Mouse (Mus musculus): Measurements from ENCODE around the gene Erfe. TPM values are rescaled to one million over a fixed set of nuclear protein-coding genes. Genes with fewer than 3 reads are reported as not detected.

Erfe gene
- 0.06 and 1.2 TPM in 2 replicates for polyA plus RNA-seq (2015; fragmentation: Nextera tagmentation; extraction: Ambion mirVana)

DNA sequence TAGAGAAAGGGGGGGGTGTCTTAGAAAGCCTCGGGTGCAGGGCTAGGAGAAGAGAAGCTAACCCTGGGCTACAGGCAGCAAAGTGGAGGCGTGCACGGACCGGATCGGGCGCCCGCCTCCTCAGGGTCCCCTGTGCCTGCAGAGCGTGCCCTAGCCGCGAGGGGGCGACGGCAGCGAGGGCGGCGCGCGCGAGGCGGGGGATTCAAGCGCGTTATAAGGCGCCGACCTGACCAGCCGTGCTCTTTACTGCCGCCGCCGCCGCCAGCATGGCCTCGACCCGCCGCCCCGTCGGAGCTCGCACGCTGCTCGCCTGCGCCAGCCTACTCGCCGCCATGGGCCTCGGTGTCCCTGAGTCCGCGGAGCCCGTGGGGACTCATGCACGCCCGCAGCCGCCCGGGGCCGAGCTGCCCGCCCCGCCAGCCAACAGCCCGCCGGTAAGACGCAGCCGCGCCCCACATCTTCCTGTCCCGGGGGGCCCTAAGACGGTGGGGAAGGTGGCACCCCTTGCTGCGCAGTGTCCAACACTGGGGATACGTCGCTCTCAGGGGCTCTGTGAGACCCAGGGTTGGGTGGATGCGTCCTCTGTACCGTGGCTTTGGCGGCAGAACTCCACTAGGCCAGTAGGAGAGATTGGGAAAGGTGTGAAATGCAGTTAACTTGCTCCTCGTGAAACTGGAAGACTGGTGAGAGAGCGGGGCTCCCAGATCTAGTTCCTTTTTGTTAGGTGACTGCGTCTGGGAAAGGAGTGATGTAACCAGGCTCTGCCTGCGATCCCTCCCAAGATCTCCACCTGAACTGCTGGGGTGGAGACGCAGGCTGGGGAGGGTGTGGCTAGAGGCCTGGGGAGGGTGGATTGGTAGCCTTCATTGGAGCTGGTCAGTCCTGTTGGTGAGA lies at the start of gene Erfe:
TSS of gene Erfe (plus strand) at position 216 of the 894 bp plus-strand sequence.
- Histone ChIP-seq H3K27ac (replicated peaks) (no peak within 1 kb of the TSS; the same call in 1 of the 2 replicates), H3K9ac (replicated peaks) (peak within 1 kb of the TSS; percentile 48), H3K27me3 (replicated peaks) (peaks cover 22% of the 10 kb centered on the region), H3K36me3 (peaks cover 9% of the 10 kb centered on the region), H3K4me2 (peak within 1 kb of the TSS; percentile 65), H3K9me3 (replicated peaks) (no peaks in the 10 kb centered on the region), H3K4me1 (peaks cover 10% of the 10 kb centered on the region), H3K4me3 (replicated peaks) (peak within 1 kb of the TSS; percentile 36)
- peak; percentile 33; the same call in 1 of the 2 replicates for ATAC-seq (ENCODE audit: low FRiP score)
- WGBS, result 1% methylated on average over 67 of the region's 68 CpGs

DNA sequence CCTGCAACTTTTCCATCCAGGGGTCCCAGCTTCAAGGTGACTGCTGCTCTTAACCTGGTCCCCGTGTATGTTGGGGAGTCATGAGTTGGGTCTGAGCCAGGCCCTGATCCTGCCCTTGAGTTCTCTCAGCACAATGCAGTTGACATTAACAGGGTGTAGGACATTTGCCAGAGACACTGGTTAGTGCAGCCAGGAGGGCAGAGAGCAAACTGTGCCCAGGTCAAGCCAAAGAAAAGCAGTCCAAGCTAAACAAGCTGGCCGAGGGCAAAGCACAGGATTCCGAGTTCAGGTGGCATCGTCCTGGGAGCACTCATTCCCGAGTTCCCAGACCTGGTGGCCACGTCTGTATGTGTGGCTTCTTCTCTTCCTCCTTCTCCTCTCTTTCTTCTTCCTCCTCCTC lies 48.6 kb upstream of the Erfe start:
- Histone ChIP-seq H3K9ac (replicated peaks) (no peak overlapping the region), H3K4me3 (replicated peaks) (no peak overlapping the region), H3K9me3 (replicated peaks) (no peaks in the 10 kb centered on the region), H3K27ac (replicated peaks) (no peak overlapping the region), H3K4me2 (no peak overlapping the region), H3K36me3 (no peaks in the 10 kb centered on the region), H3K27me3 (replicated peaks) (no peaks in the 10 kb centered on the region), H3K4me1 (no peaks in the 10 kb centered on the region)
- WGBS, result 91% methylated on average over 6 of the region's 6 CpGs
- ATAC-seq (ENCODE audit: low FRiP score), result no peak

DNA sequence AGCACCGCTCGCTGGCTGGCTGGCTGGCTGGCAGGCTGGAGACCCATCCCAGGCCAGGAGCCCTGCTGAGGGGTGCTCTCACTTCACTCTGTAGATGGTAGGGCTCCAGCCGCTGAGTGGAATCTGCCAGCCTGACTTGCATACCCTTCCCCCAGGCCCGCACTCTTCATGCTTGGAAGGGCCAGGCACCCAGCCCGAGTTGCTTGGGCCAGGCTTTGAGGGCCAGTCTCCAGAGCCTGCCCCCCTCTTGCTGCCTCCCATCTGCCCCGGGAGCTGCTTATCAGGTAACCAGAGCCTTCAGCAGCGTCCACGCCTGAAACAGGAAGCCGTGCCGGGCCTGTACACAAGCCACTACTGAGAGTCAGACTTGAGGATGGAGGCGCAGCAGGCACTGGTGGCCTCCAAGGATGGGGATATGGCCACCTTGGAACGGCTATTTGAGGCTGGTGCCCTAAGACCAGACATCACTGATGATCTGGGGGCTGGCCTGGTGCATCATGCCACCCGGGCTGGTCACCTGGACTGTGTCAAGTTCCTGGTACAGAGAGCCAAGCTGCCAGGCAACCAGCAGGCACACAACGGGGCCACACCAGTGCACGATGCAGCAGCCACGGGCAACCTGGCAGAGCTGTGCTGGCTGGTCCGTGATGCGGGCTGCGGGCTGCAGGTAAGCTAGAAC lies 44.3 kb upstream of the Erfe start, which contains the start of gene Espnl:
TSS of gene Espnl (plus strand) at position 316 of the 679 bp plus-strand sequence.
- H3K9ac ChIP-seq (replicated peaks), result no peak within 1 kb of the TSS
- no peak within 1 kb of the TSS for H3K4me3 ChIP-seq (replicated peaks)
- H3K9me3 ChIP-seq (replicated peaks), result no peaks in the 10 kb centered on the region
- no peak for ATAC-seq (ENCODE audit: low FRiP score)
- H3K27me3 ChIP-seq (replicated peaks), result no peaks in the 10 kb centered on the region
- no peak within 1 kb of the TSS for H3K4me2 ChIP-seq
- H3K27ac ChIP-seq (replicated peaks), result no peak within 1 kb of the TSS
- no peaks in the 10 kb centered on the region for H3K4me1 ChIP-seq
- no peaks in the 10 kb centered on the region for H3K36me3 ChIP-seq
- WGBS, result 86% methylated on average over 19 of the region's 19 CpGs

DNA sequence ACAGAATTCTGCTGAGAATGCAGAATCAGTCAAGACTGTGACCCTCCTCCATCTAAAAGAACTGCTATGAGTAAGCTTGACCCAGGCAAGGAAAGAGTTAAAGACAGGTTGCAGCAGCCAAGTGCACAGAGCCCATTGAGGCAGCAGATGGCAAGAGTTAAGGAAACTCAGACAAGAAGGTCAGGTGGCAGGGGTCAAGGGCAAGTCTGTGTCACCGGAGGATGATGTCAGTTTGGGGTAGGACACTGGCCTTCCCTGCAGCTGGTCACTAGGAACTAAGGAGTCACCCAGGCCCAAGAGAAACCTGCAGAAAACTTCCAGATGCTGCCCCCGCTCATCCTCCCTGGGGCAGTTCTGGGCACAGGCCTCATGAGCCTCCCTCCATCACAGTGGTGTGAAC lies 41.6 kb upstream of the Erfe start:
- Histone ChIP-seq H3K9me3 (replicated peaks) (no peaks in the 10 kb centered on the region), H3K4me1 (no peaks in the 10 kb centered on the region), H3K27me3 (replicated peaks) (no peaks in the 10 kb centered on the region), H3K27ac (replicated peaks) (no peak overlapping the region), H3K36me3 (no peaks in the 10 kb centered on the region), H3K4me3 (replicated peaks) (no peak overlapping the region), H3K4me2 (no peak overlapping the region), H3K9ac (replicated peaks) (no peak overlapping the region)
- WGBS, result 84% methylated on average over 2 of the region's 2 CpGs
- ATAC-seq (ENCODE audit: low FRiP score), result no peak

DNA sequence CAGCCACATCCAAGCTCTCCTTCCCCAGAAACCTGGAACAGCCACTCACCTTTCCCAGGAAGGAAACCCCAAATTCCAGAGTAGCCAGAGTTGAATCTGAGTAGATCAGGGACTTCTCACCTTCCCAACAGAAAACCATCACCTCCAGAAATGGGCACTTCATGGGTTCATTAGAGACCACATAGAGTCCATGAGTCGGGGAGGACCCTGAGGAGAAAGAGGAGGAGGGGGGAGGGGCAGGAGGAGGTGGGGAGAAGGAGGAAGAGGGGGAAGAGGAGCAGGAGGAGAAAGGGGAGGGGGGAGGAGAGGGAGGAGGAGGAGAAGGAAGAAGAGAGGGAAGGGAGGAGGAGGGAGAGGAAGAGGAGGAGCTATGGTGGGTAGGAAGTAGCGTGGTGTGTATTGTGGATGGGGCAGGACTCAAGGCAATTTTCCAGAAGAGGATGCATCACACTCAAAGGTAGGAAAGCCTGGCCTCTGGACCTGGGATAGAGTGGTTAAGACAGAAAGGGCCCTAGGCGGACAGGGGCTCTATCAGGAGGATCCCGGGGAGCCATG lies 40.7 kb upstream of the Erfe start:
- 83% methylated on average over 4 of the region's 4 CpGs for WGBS
- no peak overlapping the region for H3K27ac ChIP-seq (replicated peaks)

DNA sequence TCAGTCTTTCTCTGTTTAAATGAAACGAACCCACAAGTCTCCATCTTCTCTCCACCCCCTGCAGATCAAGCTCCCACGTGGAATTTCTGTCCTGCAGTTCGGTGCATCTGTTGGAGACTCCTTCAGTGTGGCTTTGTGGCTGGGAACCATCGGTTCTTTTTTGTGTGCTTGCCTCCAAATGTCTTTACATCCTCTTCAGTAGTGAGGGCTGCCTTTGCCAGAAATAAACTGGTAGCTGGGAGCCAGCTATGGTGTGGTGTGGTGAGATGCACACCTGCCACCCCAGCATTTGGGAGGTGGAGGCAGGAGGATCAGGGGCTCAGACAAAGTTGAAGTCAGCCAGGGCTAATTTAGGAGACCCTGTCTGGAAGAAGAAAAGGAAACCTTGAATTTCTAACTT lies 34.1 kb upstream of the Erfe start:
- no peak overlapping the region for H3K9ac ChIP-seq (replicated peaks)
- H3K27me3 ChIP-seq (replicated peaks), result no peaks in the 10 kb centered on the region
- no peaks in the 10 kb centered on the region for H3K36me3 ChIP-seq
- no peak overlapping the region for H3K4me3 ChIP-seq (replicated peaks)
- no peak overlapping the region for H3K4me2 ChIP-seq
- no peak overlapping the region for H3K27ac ChIP-seq (replicated peaks)
- WGBS, result 49% methylated on average over 4 of the region's 4 CpGs
- no peak for ATAC-seq (ENCODE audit: low FRiP score)
- no peaks in the 10 kb centered on the region for H3K4me1 ChIP-seq
- H3K9me3 ChIP-seq (replicated peaks), result no peaks in the 10 kb centered on the region

More for the DNA sequence above, 40.7 kb upstream of the Erfe start:
- H3K4me2 ChIP-seq, result no peak overlapping the region
- H3K4me1 ChIP-seq, result no peaks in the 10 kb centered on the region
- no peaks in the 10 kb centered on the region for H3K9me3 ChIP-seq (replicated peaks)
- no peak overlapping the region for H3K9ac ChIP-seq (replicated peaks)
- H3K4me3 ChIP-seq (replicated peaks), result no peak overlapping the region
- no peaks in the 10 kb centered on the region for H3K27me3 ChIP-seq (replicated peaks)
- no peaks in the 10 kb centered on the region for H3K36me3 ChIP-seq
- ATAC-seq (ENCODE audit: low FRiP score), result no peak

- Histone ChIP-seq H3K9ac (replicated peaks) (no peak overlapping the region), H3K4me3 (replicated peaks) (no peak overlapping the region), H3K4me1 (no peaks in the 10 kb centered on the region), H3K4me2 (no peak overlapping the region), H3K9me3 (replicated peaks) (no peaks in the 10 kb centered on the region), H3K36me3 (no peaks in the 10 kb centered on the region), H3K27ac (replicated peaks) (no peak overlapping the region), H3K27me3 (replicated peaks) (no peaks in the 10 kb centered on the region)
- no peak for ATAC-seq (ENCODE audit: low FRiP score)
Measured at GRCm38 (mm10) chr1:91333582-91333981, 32.6 kb upstream of the Erfe start.

DNA sequence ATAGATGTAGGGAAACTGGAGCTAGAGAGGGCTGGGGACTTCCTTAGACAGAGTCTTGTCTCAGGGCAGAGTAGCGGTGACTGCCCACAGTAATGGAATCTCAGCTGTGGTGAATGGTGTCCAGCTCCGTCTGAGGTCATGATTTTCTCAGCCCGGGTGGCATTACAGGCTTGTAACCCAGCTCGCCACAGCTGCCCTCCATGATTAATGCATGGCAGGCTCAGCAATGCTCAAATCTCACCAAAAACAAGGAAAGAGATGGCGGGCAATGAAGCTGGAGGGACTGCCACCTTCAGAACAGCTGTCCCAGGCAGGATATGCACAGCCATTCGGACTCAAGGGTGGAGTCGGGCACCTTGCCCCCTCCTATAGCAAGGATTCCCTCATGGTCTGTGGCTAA lies 28.9 kb upstream of the Erfe start:
- H3K9ac ChIP-seq (replicated peaks), result no peak overlapping the region
- H3K4me1 ChIP-seq, result no peaks in the 10 kb centered on the region
- WGBS, result 92% methylated on average over 7 of the region's 7 CpGs
- H3K27me3 ChIP-seq (replicated peaks), result peaks cover 5% of the 10 kb centered on the region; the same call in 1 of the 2 replicates
- H3K36me3 ChIP-seq, result no peaks in the 10 kb centered on the region
- no peaks in the 10 kb centered on the region for H3K9me3 ChIP-seq (replicated peaks)
- H3K4me2 ChIP-seq, result no peak overlapping the region
- no peak for ATAC-seq (ENCODE audit: low FRiP score)
- H3K27ac ChIP-seq (replicated peaks), result no peak overlapping the region
- H3K4me3 ChIP-seq (replicated peaks), result no peak overlapping the region

DNA sequence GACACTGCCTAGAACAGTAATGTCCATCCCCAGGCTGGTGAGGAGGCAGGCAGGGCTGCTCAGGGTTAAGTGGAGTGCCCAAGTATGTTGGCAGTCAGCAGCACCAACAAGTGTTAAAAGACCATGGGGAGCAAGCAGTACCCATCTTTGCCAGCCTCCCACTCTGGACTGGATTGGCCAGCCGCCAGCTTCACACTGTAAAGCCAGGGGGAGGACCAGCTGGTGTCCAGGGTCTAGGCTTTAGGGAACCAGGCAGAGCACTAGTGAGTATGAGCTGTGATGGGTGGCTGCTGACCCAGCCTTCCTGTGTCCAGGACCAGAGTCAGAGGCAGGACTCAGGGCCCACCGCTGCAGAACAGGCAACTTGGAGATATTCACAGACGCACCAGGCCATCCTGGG lies 22.2 kb upstream of the Erfe start:
- Histone ChIP-seq H3K4me3 (replicated peaks) (no peak overlapping the region), H3K36me3 (no peaks in the 10 kb centered on the region), H3K4me2 (no peak overlapping the region), H3K4me1 (peaks cover 18% of the 10 kb centered on the region), H3K27ac (replicated peaks) (no peak overlapping the region), H3K27me3 (replicated peaks) (peaks cover 50% of the 10 kb centered on the region), H3K9me3 (replicated peaks) (no peaks in the 10 kb centered on the region), H3K9ac (replicated peaks) (no peak overlapping the region)
- no peak for ATAC-seq (ENCODE audit: low FRiP score)
- 85% methylated on average over 3 of the region's 3 CpGs for WGBS

- 0 out of 2 replicates have a peak, but pooled peaks have one; percentile 15 for ATAC-seq (ENCODE audit: low FRiP score)
- Histone ChIP-seq H3K9ac (replicated peaks) (0 out of 2 replicates have a peak overlapping the region, but pooled peaks have one; percentile 2), H3K27me3 (replicated peaks) (peaks cover 50% of the 10 kb centered on the region), H3K4me3 (replicated peaks) (peak overlapping the region; percentile 39), H3K4me2 (peak overlapping the region; percentile 79), H3K36me3 (no peaks in the 10 kb centered on the region), H3K4me1 (peaks cover 18% of the 10 kb centered on the region), H3K27ac (replicated peaks) (no peak overlapping the region), H3K9me3 (replicated peaks) (no peaks in the 10 kb centered on the region)
- WGBS, result 1% methylated on average over 68 of the region's 68 CpGs
Measured at GRCm38 (mm10) chr1:91344921-91345685, 21.1 kb upstream of the Erfe start.

- H3K27ac ChIP-seq (replicated peaks), result no peak overlapping the region
- peaks cover 18% of the 10 kb centered on the region for H3K4me1 ChIP-seq
- H3K36me3 ChIP-seq, result no peaks in the 10 kb centered on the region
- no peak overlapping the region for H3K4me2 ChIP-seq
- WGBS, result 38% methylated on average over 3 of the region's 3 CpGs
- no peak overlapping the region for H3K9ac ChIP-seq (replicated peaks)
- ATAC-seq (ENCODE audit: low FRiP score), result peak; percentile 60; the same call in 1 of the 2 replicates
- H3K4me3 ChIP-seq (replicated peaks), result no peak overlapping the region
- H3K27me3 ChIP-seq (replicated peaks), result peaks cover 46% of the 10 kb centered on the region
- no peaks in the 10 kb centered on the region for H3K9me3 ChIP-seq (replicated peaks)
Measured at GRCm38 (mm10) chr1:91346892-91347291, 19.3 kb upstream of the Erfe start.

All from neural tube, embryonic 15.5 days (tissue).